Mouse (Mus musculus): ENCODE results near the gene Il12rb2. TPM values are rescaled to one million over a fixed set of nuclear protein-coding genes. Genes with fewer than 3 reads are reported as not detected.

Gene Il12rb2
- polyA plus RNA-seq, 2 experiments = 0.08 to 0.33 TPM

GRCm38 (mm10) chr6:67266159-67266657, 109.8 kb downstream of the Il12rb2 start:
- peak overlapping the region; percentile 38; the same call in 1 of the 2 replicates for H3K27ac ChIP-seq (replicated peaks; ENCODE audit: low read depth, low read length)
- peak overlapping the region; percentile 99 for H3K4me3 ChIP-seq (replicated peaks; ENCODE audit: low read length)
- WGBS = under 1% methylated on average over 23 of the region's 23 CpGs
- H3K9ac ChIP-seq (ENCODE audit: low read depth, low read length, severe bottlenecking) = peak overlapping the region; percentile 99
- peak overlapping the region; percentile 62 for H3K4me2 ChIP-seq (replicated peaks; ENCODE audit: low read depth, low read length, severe bottlenecking)
- no peaks in the 10 kb centered on the region; the same call in 1 of the 2 replicates for H3K36me3 ChIP-seq (ENCODE audit: control insufficient read depth, insufficient read depth, low read length)
- peaks cover 12% of the 10 kb centered on the region; the same call in 1 of the 2 replicates for H3K4me1 ChIP-seq (ENCODE audit: control insufficient read depth, insufficient read depth, low read length)
- peak; percentile 54 for DNase-seq (ENCODE audit: low spot score)
- TF ChIP-seq POLR2A (IDR thresholded peaks at IDR 0.05; ENCODE audit: borderline replicate concordance, extremely low read depth, insufficient read depth, insufficient read length) = no peak
- no peaks in the 10 kb centered on the region for H3K27me3 ChIP-seq (ENCODE audit: control insufficient read depth, insufficient read depth, low read length)
- ATAC-seq (ENCODE audit: low FRiP score, low read depth) = peak; percentile 41
- H3K9me3 ChIP-seq (ENCODE audit: control insufficient read depth, low read length) = no peaks in the 10 kb centered on the region

- no peak for TF ChIP-seq POLR2A (IDR thresholded peaks at IDR 0.05; ENCODE audit: borderline replicate concordance, extremely low read depth, insufficient read depth, insufficient read length)
- no peak overlapping the region for H3K9ac ChIP-seq (ENCODE audit: low read depth, low read length, severe bottlenecking)
- H3K4me2 ChIP-seq (replicated peaks; ENCODE audit: low read depth, low read length, severe bottlenecking) = no peak overlapping the region
- H3K36me3 ChIP-seq (ENCODE audit: control insufficient read depth, insufficient read depth, low read length) = no peaks in the 10 kb centered on the region
- no peak overlapping the region for H3K27ac ChIP-seq (replicated peaks; ENCODE audit: low read depth, low read length)
- H3K4me3 ChIP-seq (replicated peaks; ENCODE audit: low read length) = no peak overlapping the region
- no peaks in the 10 kb centered on the region for H3K9me3 ChIP-seq (ENCODE audit: control insufficient read depth, low read length)
- WGBS = 88% methylated on average over 7 of the region's 7 CpGs
- H3K4me1 ChIP-seq (ENCODE audit: control insufficient read depth, insufficient read depth, low read length) = peaks cover 9% of the 10 kb centered on the region; the same call in 1 of the 2 replicates
- DNase-seq (ENCODE audit: low spot score) (no peak), ATAC-seq (ENCODE audit: low FRiP score, low read depth) (no peak)
- no peaks in the 10 kb centered on the region for H3K27me3 ChIP-seq (ENCODE audit: control insufficient read depth, insufficient read depth, low read length)
Observed at GRCm38 (mm10) chr6:67264935-67265334, 111.1 kb downstream of the Il12rb2 start.

- no peak overlapping the region for H3K4me2 ChIP-seq (replicated peaks; ENCODE audit: low read depth, low read length, severe bottlenecking)
- 89% methylated on average over 4 of the region's 4 CpGs for WGBS
- no peaks in the 10 kb centered on the region for H3K4me1 ChIP-seq (ENCODE audit: control insufficient read depth, insufficient read depth, low read length)
- no peaks in the 10 kb centered on the region for H3K9me3 ChIP-seq (ENCODE audit: control insufficient read depth, low read length)
- H3K27me3 ChIP-seq (ENCODE audit: control insufficient read depth, insufficient read depth, low read length) = no peaks in the 10 kb centered on the region
- H3K36me3 ChIP-seq (ENCODE audit: control insufficient read depth, insufficient read depth, low read length) = no peaks in the 10 kb centered on the region
- no peak overlapping the region for H3K9ac ChIP-seq (ENCODE audit: low read depth, low read length, severe bottlenecking)
- no peak overlapping the region for H3K27ac ChIP-seq (replicated peaks; ENCODE audit: low read depth, low read length)
- ATAC-seq (ENCODE audit: low FRiP score, low read depth) (no peak), DNase-seq (ENCODE audit: low spot score) (no peak)
- H3K4me3 ChIP-seq (replicated peaks; ENCODE audit: low read length) = no peak overlapping the region
- TF ChIP-seq POLR2A (IDR thresholded peaks at IDR 0.05; ENCODE audit: borderline replicate concordance, extremely low read depth, insufficient read depth, insufficient read length) = no peak
Observed at GRCm38 (mm10) chr6:67251095-67251494, 124.9 kb downstream of the Il12rb2 start.

- H3K36me3 ChIP-seq (ENCODE audit: control insufficient read depth, insufficient read depth, low read length) = no peaks in the 10 kb centered on the region
- H3K27ac ChIP-seq (replicated peaks; ENCODE audit: low read depth, low read length) = no peak overlapping the region
- 83% methylated on average over 5 of the region's 5 CpGs for WGBS
- DNase-seq (ENCODE audit: low spot score) = no peak
- H3K4me1 ChIP-seq (ENCODE audit: control insufficient read depth, insufficient read depth, low read length) = no peaks in the 10 kb centered on the region
- no peaks in the 10 kb centered on the region for H3K9me3 ChIP-seq (ENCODE audit: control insufficient read depth, low read length)
- no peak overlapping the region for H3K4me2 ChIP-seq (replicated peaks; ENCODE audit: low read depth, low read length, severe bottlenecking)
- ATAC-seq (ENCODE audit: low FRiP score, low read depth) = no peak
- no peak overlapping the region for H3K9ac ChIP-seq (ENCODE audit: low read depth, low read length, severe bottlenecking)
- no peak for TF ChIP-seq POLR2A (IDR thresholded peaks at IDR 0.05; ENCODE audit: borderline replicate concordance, extremely low read depth, insufficient read depth, insufficient read length)
- H3K27me3 ChIP-seq (ENCODE audit: control insufficient read depth, insufficient read depth, low read length) = no peaks in the 10 kb centered on the region
- no peak overlapping the region for H3K4me3 ChIP-seq (replicated peaks; ENCODE audit: low read length)
Observed at GRCm38 (mm10) chr6:67244451-67244850, 131.5 kb downstream of the Il12rb2 start.

GRCm38 (mm10) chr6:67243765-67244420, 132.1 kb downstream of the Il12rb2 start:
- H3K27ac ChIP-seq (replicated peaks; ENCODE audit: low read depth, low read length) = no peak overlapping the region
- no peaks in the 10 kb centered on the region for H3K4me1 ChIP-seq (ENCODE audit: control insufficient read depth, insufficient read depth, low read length)
- TF ChIP-seq POLR2A (IDR thresholded peaks at IDR 0.05; ENCODE audit: borderline replicate concordance, extremely low read depth, insufficient read depth, insufficient read length) = no peak
- 89% methylated on average over 7 of the region's 7 CpGs for WGBS
- H3K4me3 ChIP-seq (replicated peaks; ENCODE audit: low read length) = no peak overlapping the region
- no peak overlapping the region for H3K9ac ChIP-seq (ENCODE audit: low read depth, low read length, severe bottlenecking)
- H3K36me3 ChIP-seq (ENCODE audit: control insufficient read depth, insufficient read depth, low read length) = no peaks in the 10 kb centered on the region
- no peak overlapping the region for H3K4me2 ChIP-seq (replicated peaks; ENCODE audit: low read depth, low read length, severe bottlenecking)
- ATAC-seq (ENCODE audit: low FRiP score, low read depth) (no peak), DNase-seq (ENCODE audit: low spot score) (no peak)
- H3K9me3 ChIP-seq (ENCODE audit: control insufficient read depth, low read length) = no peaks in the 10 kb centered on the region
- no peaks in the 10 kb centered on the region for H3K27me3 ChIP-seq (ENCODE audit: control insufficient read depth, insufficient read depth, low read length)

Other genes starting within 250 kb of the Il12rb2 start
- 200 and 465 TPM in 2 replicates for gene Serbp1, start 138.0 kb downstream of the Il12rb2 start, polyA plus RNA-seq (2012; rRNA removed)
- 481 and 482 TPM in 2 replicates for gene Serbp1, start 138.0 kb downstream of the Il12rb2 start, polyA plus RNA-seq (2014; fragmentation: Nextera tagmentation; extraction: Ambion mirVana)
- not detected in 2 replicates for gene Il23r, start 115.7 kb upstream of the Il12rb2 start, polyA plus RNA-seq (2012; rRNA removed)
- not detected in 2 replicates for gene Il23r, start 115.7 kb upstream of the Il12rb2 start, polyA plus RNA-seq (2014; fragmentation: Nextera tagmentation; extraction: Ambion mirVana)
- gene Tacstd2, start 159.6 kb upstream of the Il12rb2 start, polyA plus RNA-seq (2012; rRNA removed) = 70.8 and 87.1 TPM in 2 replicates
- 152 and 195 TPM in 2 replicates for gene Tacstd2, start 159.6 kb upstream of the Il12rb2 start, polyA plus RNA-seq (2014; fragmentation: Nextera tagmentation; extraction: Ambion mirVana)

Measured in limb, embryonic 14.5 days (tissue).